Mouse (Mus musculus) spleen, postnatal 36 days (tissue): ENCODE measurements at regions not wholly inside any gene's neighbourhood (a gene's known extent, or its start where the extent isn't known, plus 50 kb on each side); places are given as distances from the start of the nearest gene placed in this dataset.

Experiments
- DNase-seq, 2 experiments: peaks; one replicate each; pipeline ENCODE4 v3.0.0; 2022; ENCODE audit warnings: low spot score in 2 of 2, mixed read lengths in 1 of 2

GRCm38 (mm10) chr7:113113266-113113893, 93.9 kb upstream of the Arntl start:
- no peak for DNase-seq

DNA sequence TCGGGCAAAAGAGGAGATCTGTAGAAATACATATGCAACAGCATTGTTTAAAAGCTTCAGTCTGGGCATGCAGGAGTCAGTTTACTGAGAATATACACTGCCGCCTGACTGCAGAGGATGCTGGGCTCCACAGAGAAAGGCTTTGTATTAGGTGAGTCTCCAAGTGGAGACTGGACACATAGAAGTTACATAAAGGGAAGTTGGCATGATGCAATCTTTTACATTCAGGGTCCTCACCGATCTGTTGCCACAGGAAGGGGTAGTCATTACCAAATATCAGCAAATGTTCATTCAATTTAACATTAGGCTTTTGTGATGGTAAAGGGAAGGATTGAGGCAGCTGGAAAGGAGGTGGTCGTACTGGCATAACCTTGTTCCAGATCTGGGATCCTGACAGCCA, 89.7 kb upstream of the Arntl start:
- DNase-seq, result no peak

DNA sequence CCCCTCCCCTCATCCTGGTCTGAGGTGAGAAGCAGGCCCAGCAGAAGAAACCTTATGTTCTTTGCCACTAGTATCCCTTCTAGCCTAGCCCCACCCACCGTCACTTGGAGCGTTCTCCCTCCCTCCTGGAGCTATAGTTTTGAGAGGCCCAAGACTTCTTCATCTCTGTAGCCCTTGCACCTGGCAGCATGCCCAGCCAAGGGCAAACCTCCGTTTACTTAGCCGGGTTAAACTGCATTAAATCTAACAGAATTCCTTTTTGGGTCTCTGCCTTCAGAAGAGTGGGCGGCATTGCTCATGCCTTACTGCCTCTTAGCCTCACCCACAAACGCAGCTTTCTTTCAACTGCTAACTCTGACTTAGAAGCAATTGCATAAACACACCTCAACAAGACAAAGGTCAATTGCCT, 85.3 kb upstream of the Arntl start:
- DNase-seq, result no peak

- no peak for DNase-seq
Measured at GRCm38 (mm10) chr7:113126010-113126409, 81.3 kb upstream of the Arntl start.

GRCm38 (mm10) chr7:113130552-113130951, 76.7 kb upstream of the Arntl start:
- DNase-seq, result no peak

GRCm38 (mm10) chr7:113131945-113132538, 75.2 kb upstream of the Arntl start:
- peak in 1 of 2 experiments; percentile 17 for DNase-seq

GRCm38 (mm10) chr7:113133891-113134290, 73.4 kb upstream of the Arntl start:
- DNase-seq, result no peak

DNA sequence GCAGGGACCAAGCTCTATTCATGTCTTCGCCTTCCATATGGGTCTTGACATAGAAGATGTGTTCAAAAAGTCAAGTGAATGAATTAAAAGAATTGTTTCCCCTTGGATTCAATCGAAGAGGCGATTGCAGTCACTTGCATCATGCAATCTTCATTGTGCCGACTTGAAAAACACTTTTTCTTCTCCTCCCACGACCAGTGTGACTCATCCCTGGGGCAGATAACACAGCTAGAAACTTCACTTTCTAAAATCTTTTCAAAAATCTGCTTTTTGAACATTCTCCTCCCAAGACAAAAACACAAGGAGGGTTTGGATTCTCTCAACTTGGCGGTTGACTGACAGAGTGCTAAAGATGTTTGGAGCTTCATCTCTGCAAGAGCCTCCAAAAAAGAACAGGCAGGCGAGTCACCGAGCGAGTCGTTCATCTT, 67.2 kb upstream of the Arntl start:
- DNase-seq, result no peak

DNA sequence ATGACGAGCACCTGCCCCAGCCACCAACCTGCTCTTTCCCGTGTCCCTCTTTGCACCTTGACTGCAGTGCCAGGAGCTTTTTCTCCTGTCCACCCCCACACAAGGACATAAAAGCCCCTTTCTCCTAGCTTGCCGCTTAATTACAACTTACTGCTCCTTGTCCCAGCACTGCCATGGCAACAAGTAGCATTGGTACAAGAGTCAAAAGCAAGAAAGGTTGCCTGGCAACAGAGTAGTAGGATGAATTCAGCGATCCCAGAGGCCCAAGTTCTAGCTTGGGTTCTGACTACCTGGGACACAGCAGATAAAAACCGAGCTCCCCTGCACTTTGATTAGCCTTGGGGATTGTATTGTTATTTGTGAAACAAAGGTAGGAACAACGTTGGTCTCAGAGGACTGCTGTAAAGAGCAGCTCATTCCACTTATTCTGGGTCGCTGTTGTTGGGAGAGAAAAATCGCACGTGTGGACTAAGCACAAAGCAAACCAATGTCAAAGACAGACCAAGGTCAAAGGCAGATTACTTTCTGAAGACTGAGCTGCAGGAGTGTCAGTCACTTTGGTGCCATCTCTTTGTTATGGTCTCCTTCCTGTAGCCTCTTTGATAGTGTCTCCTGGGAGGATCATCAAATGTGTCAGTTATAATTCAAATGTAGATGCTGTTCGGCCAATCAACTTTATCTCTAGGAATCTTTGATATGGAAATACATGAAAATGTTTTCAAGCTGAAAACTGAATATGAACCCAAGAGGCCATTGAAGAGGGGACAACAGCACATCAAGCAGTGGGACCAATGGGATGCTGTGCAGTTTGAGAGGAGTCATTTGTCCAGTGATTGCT, 65.2 kb upstream of the Arntl start:
- no peak for DNase-seq

- DNase-seq, result peak; percentile 51 to 57
Measured at GRCm38 (mm10) chr7:113143552-113143951, 63.7 kb upstream of the Arntl start.

DNA sequence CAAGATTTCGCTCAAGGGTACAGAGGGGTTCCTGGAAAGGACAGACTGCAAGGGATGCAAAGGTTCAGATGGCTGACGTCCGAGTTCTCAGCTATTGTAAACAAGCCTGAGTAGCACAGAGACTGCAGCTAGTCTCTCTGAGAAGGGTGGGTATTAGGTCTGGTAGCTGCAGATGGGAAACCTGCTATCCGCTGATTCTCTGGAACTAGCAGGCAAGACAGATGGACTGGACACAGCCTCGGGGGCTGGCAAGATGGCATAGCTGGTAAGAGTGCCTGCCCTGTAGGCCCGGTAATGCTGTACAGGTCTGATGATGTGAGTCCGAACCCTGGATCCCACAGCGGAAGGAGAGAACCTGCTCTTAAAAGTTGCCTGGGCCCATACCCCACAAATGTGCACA, 62.2 kb upstream of the Arntl start:
- no peak for DNase-seq

DNA sequence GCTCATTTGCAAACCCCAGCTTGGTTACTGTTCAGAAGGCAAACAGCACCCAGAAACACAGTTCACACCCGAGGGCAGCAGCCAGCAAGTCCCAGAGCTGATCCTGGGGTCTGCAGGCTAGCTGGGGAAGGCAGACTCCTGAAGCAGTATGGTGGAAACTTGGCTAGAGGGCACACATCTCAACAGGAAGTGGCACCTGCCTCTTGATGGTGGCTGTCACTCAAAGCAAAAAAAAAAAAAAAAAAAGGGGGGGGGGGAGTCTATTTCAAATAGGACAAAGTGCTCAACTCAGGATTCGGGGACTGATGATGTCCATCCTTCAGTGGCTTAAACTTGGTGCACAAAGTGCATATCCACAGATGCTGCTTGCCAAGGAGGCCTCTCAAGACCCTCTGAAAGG, 61.2 kb upstream of the Arntl start:
- no peak for DNase-seq

- no peak for DNase-seq
Measured at GRCm38 (mm10) chr7:113146526-113146925, 60.7 kb upstream of the Arntl start.

DNA sequence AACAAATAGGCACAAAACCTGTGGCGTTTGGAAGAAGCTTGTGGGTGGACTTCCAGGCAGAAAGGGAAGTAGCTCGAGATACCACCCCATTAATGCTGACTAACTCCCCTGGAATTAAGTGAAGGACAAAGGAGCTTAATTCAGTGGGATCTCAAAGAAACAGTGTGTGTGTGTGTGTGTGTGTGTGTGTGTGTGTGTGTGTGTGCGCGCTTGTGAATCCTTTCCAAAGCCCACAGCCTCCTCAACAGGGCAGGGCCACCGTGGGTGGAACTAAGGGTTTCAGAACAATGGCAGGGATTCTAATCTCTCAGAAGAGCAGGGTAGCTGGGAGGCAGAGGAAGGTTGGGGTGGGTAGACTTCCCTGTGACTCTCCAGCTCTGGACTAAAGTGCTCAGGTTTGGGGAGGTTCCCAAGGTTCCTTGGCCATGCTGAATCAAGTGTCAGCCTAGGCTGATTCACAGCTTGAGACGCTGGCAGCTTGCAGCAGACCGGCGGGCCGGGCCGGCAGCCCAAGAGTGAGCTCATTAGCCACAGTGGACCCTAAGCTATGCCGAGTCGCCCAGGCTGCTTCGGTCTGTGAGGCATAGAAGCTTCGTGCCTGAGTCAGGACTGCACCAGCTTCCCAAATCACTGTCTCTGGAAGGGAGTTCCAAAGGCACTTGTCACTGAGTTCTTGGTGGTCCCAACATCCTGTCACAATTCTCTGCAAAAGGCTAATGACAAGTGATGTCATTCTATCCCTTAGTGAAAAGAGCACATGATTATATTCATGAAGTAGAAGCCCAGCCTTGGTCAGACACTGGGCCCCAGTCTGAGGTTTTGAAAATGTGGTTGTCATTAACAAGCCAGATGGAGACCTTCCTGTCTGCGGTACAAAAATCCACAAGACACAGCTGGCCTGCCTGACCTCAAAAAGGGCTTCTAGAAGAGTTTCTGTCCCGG, 59.6 kb upstream of the Arntl start:
- no peak for DNase-seq

DNA sequence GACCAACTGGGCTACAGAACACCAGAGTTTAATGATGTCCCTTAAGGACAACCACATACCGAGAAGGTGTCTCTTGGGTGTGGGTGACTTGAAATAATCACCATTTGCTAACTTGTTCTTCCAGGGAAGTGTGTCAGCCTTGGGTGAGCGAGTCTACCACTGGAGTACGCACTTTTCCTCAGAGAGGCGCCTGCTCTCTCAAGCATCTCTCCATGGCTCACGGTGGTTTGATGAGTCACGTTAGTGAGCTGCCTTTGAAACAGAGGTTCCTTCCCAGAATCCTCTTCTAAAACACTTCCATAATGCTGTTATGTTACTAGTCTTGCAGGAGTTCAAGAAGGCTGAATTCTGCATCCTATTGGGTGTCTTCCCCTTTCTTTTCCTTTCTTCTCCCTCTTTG, 58.6 kb upstream of the Arntl start:
- no peak for DNase-seq

GRCm38 (mm10) chr7:113149966-113150470, 57.2 kb upstream of the Arntl start:
- DNase-seq, result no peak

GRCm38 (mm10) chr7:113150789-113151188, 56.5 kb upstream of the Arntl start:
- DNase-seq, result no peak

GRCm38 (mm10) chr7:113151499-113151898, 55.8 kb upstream of the Arntl start:
- no peak for DNase-seq

DNA sequence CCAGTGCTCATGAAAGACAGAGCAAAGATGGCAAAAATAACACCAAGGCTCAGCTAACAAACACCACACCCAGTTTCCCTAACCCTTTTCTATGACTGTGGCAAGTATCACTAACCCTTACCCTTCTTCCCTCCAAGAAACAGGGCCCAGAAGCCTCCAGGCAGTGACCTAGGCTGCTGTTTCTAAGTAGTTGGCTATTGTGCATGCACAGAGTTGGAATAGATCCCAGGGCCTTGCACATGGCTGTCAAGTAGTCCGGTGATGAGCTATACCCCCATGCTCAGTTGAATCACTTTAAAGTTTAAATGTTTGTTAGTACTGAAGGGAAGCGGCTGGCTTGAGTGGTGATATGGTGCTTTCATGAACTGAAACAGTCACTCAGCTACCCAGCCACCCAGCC, 53.9 kb upstream of the Arntl start:
- no peak for DNase-seq

GRCm38 (mm10) chr7:113154066-113154465, 53.2 kb upstream of the Arntl start:
- no peak for DNase-seq

- DNase-seq, result no peak
Measured at GRCm38 (mm10) chr7:113156366-113156765, 50.9 kb upstream of the Arntl start.
